Mouse (Mus musculus) heart, adult 2 months (tissue): Measurements from ENCODE around the gene Mfsd7a.

Source experiments
- CTCF ChIP-seq: fragments of 200-600 bp; IDR thresholded peaks from 2 replicates; pipeline ENCODE4 v1.8.1; 2022; ENCODE audit warnings: antibody characterized with exemption, mild to moderate bottlenecking, moderate library complexity
- EP300 ChIP-seq: fragments of 200-500 bp; IDR thresholded peaks from 2 replicates; pipeline ENCODE4 v1.6.1; 2011; ENCODE audit warnings: low read depth, low read length, control low read depth; ENCODE audit not compliant: insufficient read depth
- POLR2A ChIP-seq: fragments of 200-500 bp; IDR thresholded peaks from 2 replicates; pipeline ENCODE4 v1.6.1; 2011; ENCODE audit warnings: mild to moderate bottlenecking, low read depth, low read length, control low read depth; ENCODE audit not compliant: insufficient read depth

DNA sequence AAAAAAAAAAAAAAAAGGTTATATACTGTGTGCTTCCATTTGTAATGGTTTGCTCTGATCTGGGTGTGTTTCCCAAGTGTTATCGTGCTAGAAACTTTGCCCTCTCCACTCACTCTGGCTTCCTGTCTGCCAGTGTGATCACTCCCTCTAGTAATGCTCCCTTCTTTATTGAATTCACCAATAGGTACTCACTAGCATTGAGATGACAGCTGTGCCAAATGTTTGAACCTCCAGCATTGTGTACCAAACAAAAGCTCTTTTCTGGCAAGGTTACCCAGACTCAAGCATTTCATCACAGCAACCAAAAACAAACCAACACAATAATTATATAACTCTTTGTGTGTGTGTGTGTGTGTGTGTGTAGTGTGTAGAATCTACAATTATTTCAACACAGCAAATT lies 2.9 kb upstream of the Mfsd7a start:
- TF ChIP-seq CTCF (no peak), EP300 (no peak), POLR2A (no peak)
